Mouse (Mus musculus) neural tube, embryonic 11.5 days (tissue): Measurements from ENCODE around the gene Slc35c2. TPM values are rescaled to one million over a fixed set of nuclear protein-coding genes. Genes with fewer than 3 reads are reported as not detected.

Experiments
- ATAC-seq: fragments of 200-750 bp; cut with Nextera tagmentation; 2 replicates; pipeline ENCODE4 v1.8.0; 2017; ENCODE audit warnings: moderate number of reproducible peaks, mild to moderate bottlenecking, moderate TSS enrichment, moderate library complexity; ENCODE audit not compliant: insufficient read depth, low FRiP score, low TSS enrichment
- DNase-seq: peaks from one replicate; pipeline ENCODE4 v3.0.0-alpha.2; 2015; ENCODE audit warnings: low spot score
- H3K27ac ChIP-seq: fragments of 300-500 bp; sonication (generic); 2 replicates; pipeline ENCODE4 v1.5.1; 2014; ENCODE audit warnings: low read depth, mild to moderate bottlenecking, low read length
- H3K27me3 ChIP-seq: fragments of 300-500 bp; sonication (generic); 2 replicates; pipeline ENCODE4 v1.6.1; 2014; ENCODE audit warnings: mild to moderate bottlenecking, low read length, mixed read lengths; ENCODE audit not compliant: control insufficient read depth, insufficient read depth
- H3K36me3 ChIP-seq: fragments of 300-500 bp; sonication (generic); 2 replicates; pipeline ENCODE4 v1.6.1; 2014; ENCODE audit warnings: mild to moderate bottlenecking, low read length, moderate library complexity, mixed read lengths; ENCODE audit not compliant: control insufficient read depth, insufficient read depth
- H3K4me1 ChIP-seq: fragments of 300-500 bp; sonication (generic); 2 replicates; pipeline ENCODE4 v1.6.1; 2014; ENCODE audit warnings: low read length, mixed read lengths; ENCODE audit not compliant: control insufficient read depth, insufficient read depth
- H3K4me2 ChIP-seq: fragments of 300-500 bp; sonication (generic); 2 replicates; pipeline ENCODE4 v1.6.1; 2014; ENCODE audit warnings: low read depth, mild to moderate bottlenecking, moderate library complexity
- H3K4me3 ChIP-seq: fragments of 300-500 bp; sonication (generic); 2 replicates; pipeline ENCODE4 v1.5.1; 2014; ENCODE audit warnings: low read depth, low read length
- H3K9ac ChIP-seq: fragments of 300-500 bp; sonication (generic); 2 replicates; pipeline ENCODE4 v1.6.1; 2014; ENCODE audit warnings: mild to moderate bottlenecking, low read length
- H3K9me3 ChIP-seq: fragments of 300-500 bp; sonication (generic); 2 replicates; pipeline ENCODE4 v1.6.1; 2016; ENCODE audit warnings: low read length; ENCODE audit not compliant: control insufficient read depth
- WGBS: fragments of 180-500 bp; shearing (Covaris S2); extraction: QIAGEN DNeasy Blood & Tissue Kit; methylation state at CpG from one replicate; pipeline ENCODE4 v1.1.7; 2014; 5-methylcytosine and 5-hydroxymethylcytosine counted together
- polyA plus RNA-seq: library from polyadenylated mRNA; unstranded; fragments of >200 nt; fragmentation: Nextera tagmentation; extraction: Ambion mirVana; gene quantifications from 2 replicates; pipeline ENCODE4 v1.2.1, GENCODE M21; 2014

Slc35c2 gene
- polyA plus RNA-seq, 1 experiment from 2014 or later = 48.2 TPM

DNA sequence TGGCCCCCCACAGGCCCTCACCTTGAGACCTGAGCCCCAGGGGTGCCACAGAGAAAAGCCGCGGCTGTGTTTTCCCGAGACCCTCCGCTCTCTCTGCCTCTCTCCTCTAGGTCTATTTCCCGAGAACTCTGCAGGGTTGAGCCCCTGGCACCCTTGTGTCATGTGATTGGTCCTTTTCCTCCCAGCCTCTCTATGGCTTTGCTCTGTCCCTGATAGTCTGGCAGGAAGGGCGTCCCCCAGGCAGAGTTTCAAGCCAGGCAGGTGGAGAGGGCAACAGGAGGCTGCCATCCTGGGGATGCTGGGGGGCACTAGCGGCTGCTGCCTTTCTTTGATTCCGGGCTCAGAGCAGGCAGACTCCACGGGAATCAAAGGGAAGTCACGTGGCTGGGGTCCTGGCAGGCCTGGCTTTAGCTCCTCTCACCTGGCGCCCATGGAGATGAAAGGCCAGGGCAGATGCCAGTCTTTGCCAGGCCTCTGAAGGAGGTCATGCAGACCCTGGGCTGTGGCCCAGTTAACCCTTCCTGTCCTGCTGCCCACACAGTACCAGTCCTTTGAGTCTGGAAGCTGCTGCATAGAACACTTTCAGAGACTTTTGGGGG lies 44.4 kb downstream of the Slc35c2 start:
- Histone ChIP-seq H3K4me3 (no peak overlapping the region), H3K9me3 (no peaks in the 10 kb centered on the region), H3K27me3 (peaks cover 77% of the 10 kb centered on the region), H3K4me1 (peaks cover 12% of the 10 kb centered on the region), H3K27ac (no peak overlapping the region), H3K36me3 (no peaks in the 10 kb centered on the region), H3K9ac (no peak overlapping the region), H3K4me2 (no peak overlapping the region)
- DNase-seq (no peak), ATAC-seq (no peak; the same call in 1 of the 2 replicates)
- WGBS = 2% methylated on average over 11 of the region's 11 CpGs

DNA sequence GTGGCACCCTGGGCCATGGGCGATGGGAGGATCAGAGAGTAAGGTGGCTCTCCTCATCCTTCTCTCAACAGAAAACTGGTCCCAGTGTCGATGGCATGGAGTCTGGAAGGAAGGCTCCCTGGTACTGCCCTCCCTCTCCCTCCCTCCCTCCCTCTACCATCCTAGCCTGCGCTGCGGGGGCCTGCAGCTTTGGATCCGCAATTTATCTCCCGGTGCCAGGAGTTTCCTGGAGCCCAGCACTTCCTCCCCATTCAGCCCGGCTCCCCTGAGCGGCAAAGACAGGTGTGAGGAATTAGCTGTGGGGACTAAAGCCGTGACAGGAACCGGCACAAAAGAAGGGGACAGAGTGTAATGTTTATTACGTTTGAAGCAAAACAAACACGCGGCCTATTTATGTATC lies 45.1 kb downstream of the Slc35c2 start:
- ATAC-seq = no peak
- no peak overlapping the region for H3K27ac ChIP-seq
- H3K27me3 ChIP-seq = peaks cover 80% of the 10 kb centered on the region
- WGBS = 0% methylated on average over 13 of the region's 13 CpGs
- H3K4me2 ChIP-seq = no peak overlapping the region; the same call in 1 of the 2 replicates
- H3K36me3 ChIP-seq = no peaks in the 10 kb centered on the region
- no peak overlapping the region for H3K4me3 ChIP-seq
- H3K4me1 ChIP-seq = peaks cover 12% of the 10 kb centered on the region
- no peak for DNase-seq
- H3K9ac ChIP-seq = no peak overlapping the region
- no peaks in the 10 kb centered on the region for H3K9me3 ChIP-seq

DNA sequence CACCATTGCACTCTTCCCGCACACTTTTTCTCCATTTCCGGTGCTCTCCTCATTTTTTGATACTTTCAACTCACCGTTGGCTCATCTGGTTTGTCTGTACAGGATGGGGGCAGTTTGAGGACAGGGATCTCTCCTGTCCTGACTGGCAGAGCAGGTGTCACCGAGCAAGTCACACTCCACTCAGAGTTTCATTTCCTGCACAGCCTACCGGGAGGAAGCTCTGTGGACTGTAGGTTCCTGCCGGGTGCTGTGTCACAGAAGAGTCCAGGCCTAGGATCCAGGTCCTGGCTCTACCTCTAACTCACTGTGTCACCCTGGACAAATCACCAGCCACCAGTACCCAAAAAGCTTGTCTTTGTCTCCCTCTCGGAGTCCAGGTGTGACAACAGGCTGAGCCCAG lies 45.9 kb downstream of the Slc35c2 start:
- Histone ChIP-seq H3K27ac (no peak overlapping the region), H3K9ac (no peak overlapping the region), H3K4me2 (no peak overlapping the region), H3K4me1 (peaks cover 12% of the 10 kb centered on the region), H3K36me3 (no peaks in the 10 kb centered on the region), H3K27me3 (peaks cover 80% of the 10 kb centered on the region), H3K9me3 (no peaks in the 10 kb centered on the region), H3K4me3 (no peak overlapping the region)
- DNase-seq (no peak), ATAC-seq (no peak)
- WGBS = 67% methylated on average over 7 of the region's 7 CpGs

DNA sequence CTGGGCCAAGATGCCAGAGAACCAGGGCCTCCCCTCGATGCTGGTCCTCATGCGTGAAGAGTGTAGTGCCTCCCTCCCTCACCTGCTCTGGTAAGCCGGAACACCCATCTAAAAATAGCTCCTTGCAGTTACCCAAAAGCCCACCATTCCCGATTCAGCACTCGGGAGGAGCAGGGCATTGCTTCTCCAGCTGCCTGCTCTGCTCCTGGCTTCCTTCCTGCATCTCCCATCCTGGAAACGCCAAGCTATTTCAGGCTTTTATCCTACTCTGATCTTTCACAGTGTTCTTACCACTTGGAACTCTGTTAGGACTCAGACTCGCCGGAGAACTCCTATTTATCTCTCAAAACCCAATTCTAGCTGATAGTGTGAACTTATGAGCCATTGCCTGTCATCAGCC lies 47.3 kb downstream of the Slc35c2 start:
- ATAC-seq = no peak

DNA sequence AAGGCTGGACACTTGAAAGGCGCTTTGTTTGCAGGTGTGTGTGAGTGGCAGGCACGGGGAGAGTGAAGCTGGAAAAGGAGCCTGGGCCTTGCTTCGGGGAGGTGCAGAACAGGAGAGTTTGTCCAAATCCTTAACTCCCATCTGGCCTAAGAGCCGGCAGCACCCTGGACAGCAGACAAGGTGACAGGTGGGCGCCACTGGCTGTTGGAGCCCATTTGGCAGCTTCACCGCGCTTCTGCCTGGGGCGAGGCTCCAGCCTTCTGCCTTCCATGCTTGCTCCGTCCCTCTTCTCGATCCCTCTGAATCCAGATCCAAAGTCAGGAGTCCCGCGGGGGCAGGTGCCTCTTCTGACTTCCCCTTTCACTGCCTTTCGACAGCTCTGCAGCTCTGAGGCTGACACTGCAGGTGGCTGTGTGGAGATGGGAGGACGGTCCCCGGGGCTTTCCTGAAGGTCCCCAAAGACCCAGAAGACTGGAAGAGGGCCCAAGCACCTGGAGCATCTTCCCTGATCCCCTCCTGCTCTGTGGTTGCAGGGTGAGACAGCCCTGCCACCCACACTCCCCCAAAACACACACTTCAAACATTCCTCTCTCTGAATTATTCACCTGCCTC lies 48.0 kb downstream of the Slc35c2 start:
- no peak overlapping the region for H3K4me2 ChIP-seq
- H3K9me3 ChIP-seq = no peaks in the 10 kb centered on the region
- H3K4me1 ChIP-seq = peaks cover 19% of the 10 kb centered on the region
- H3K27ac ChIP-seq = no peak overlapping the region
- H3K36me3 ChIP-seq = no peaks in the 10 kb centered on the region
- no peak overlapping the region for H3K9ac ChIP-seq
- no peak for DNase-seq
- H3K4me3 ChIP-seq = no peak overlapping the region
- H3K27me3 ChIP-seq = peaks cover 89% of the 10 kb centered on the region
- no peak for ATAC-seq
- 12% methylated on average over 15 of the region's 15 CpGs for WGBS

More for the DNA sequence above, 47.3 kb downstream of the Slc35c2 start:
- 34% methylated on average over 8 of the region's 8 CpGs for WGBS
- H3K27me3 ChIP-seq = peaks cover 86% of the 10 kb centered on the region
- H3K9ac ChIP-seq = no peak overlapping the region
- no peak overlapping the region for H3K27ac ChIP-seq
- H3K4me3 ChIP-seq = no peak overlapping the region
- H3K4me2 ChIP-seq = no peak overlapping the region
- no peaks in the 10 kb centered on the region for H3K36me3 ChIP-seq
- DNase-seq = no peak
- H3K9me3 ChIP-seq = no peaks in the 10 kb centered on the region
- peaks cover 12% of the 10 kb centered on the region for H3K4me1 ChIP-seq

DNA sequence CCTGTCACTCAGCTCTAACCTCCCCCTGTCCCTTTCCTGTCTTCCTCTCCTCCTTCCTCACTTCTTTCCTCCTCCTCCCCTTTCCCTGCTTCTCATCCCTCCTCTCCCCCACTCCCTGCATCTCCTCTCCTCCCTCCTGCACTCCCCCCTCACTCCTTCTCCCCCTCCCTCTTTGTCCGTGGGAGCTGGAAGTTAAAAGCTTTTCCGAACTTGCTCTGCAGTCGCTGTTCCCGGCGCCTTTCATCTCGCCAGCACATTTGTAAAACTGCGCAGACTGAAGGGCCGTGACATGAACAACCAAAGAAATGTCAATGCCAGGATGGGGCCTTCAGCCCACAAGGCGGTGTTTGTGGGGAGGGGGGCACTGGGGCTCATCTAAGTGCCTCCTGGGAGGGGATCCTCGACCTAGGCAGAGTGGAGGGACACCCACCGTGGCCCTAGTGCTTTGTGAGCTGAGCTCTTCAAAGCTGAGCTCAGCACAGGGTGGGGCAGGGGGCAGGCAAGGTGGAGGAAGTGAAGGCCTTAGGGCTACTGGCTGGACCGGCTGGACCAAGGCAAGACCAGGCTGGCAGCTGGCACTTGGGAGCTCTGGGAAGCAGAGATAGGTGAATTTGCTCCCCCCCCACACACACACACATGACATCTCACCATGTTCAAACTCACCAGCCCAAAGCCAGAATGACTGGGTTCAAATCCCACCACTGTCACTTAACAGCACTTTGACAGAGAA lies 49.1 kb downstream of the Slc35c2 start:
- Histone ChIP-seq H3K4me1 (peaks cover 27% of the 10 kb centered on the region), H3K9me3 (no peaks in the 10 kb centered on the region), H3K27ac (no peak overlapping the region), H3K9ac (no peak overlapping the region), H3K27me3 (peaks cover 91% of the 10 kb centered on the region), H3K36me3 (no peaks in the 10 kb centered on the region), H3K4me3 (no peak overlapping the region), H3K4me2 (no peak overlapping the region)
- ATAC-seq = no peak
- no peak for DNase-seq
- WGBS = 5% methylated on average over 12 of the region's 12 CpGs

DNA sequence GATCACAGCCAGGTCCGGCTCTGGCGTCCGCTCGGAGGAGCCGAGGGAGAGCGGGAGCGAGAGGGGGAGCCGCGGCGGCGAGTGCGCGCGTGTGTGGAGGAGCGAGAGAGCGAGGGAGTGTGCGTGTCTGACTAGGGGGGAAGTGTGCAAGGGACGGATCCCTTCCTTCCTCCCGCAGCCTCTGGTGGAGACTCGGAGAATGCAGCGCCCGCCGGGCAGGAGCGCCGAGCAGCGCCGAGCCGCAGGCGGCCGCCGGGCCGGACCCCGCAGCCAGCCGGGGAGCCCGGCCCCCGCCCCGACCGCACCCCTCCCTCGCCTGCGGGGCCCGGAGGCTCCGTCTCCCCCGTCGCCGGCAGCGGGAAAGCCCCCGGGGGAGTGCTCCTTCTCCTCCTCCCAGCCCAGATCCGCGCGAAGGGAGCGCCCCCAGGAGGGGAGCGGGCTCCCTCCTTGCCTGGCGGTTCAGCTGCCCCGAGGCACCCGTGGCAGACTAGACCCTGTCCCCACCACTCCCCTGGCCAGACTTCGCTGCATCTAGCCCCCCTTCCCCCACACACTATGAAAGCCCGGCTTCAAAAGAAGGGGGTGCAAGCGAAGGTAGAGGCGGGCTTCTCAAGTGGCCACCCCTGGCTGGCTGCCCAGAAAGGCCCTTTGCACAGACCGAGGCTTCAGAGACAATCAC lies 52.9 kb downstream of the Slc35c2 start, which contains the start of gene Cdh22:
TSS of gene Cdh22 (minus strand) at position 241 of the 679 bp plus-strand sequence.
- DNase-seq (peak; percentile 83), ATAC-seq (peak; percentile 70)
- H3K9ac ChIP-seq = peak within 1 kb of the TSS; percentile 67
- no peaks in the 10 kb centered on the region for H3K9me3 ChIP-seq
- peak within 1 kb of the TSS; percentile 96 for H3K4me2 ChIP-seq
- H3K27me3 ChIP-seq = peaks cover 92% of the 10 kb centered on the region
- H3K27ac ChIP-seq = 0 out of 2 replicates have a peak within 1 kb of the TSS, but pooled peaks have one; percentile 60
- H3K36me3 ChIP-seq = no peaks in the 10 kb centered on the region
- H3K4me1 ChIP-seq = peaks cover 14% of the 10 kb centered on the region
- peak within 1 kb of the TSS; percentile 57 for H3K4me3 ChIP-seq
- WGBS = under 1% methylated on average over 25 of the region's 60 CpGs

DNA sequence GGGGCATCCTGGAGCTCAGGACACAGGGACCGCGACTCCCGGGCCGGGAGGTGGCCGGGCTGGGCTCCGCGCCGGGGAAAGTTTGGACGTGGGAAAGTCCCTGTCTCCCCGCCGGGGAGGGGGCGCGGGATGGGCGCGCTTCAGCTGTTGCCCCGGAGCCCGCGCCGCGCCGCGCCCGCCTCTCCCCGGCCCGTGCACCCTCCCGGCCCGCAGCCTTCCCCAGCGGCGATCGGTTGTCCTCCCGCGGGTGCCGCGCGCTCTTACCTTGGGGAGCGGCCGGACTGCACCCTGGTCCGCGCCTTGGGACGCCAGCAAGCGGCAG lies 53.4 kb downstream of the Slc35c2 start:
- WGBS = 0% methylated on average over 34 of the region's 41 CpGs
- no peak; the same call in 1 of the 2 replicates for ATAC-seq

More for the DNA sequence above, 53.4 kb downstream of the Slc35c2 start:
- Histone ChIP-seq H3K27me3 (peaks cover 88% of the 10 kb centered on the region), H3K4me3 (peak overlapping the region; percentile 57), H3K4me2 (peak overlapping the region; percentile 96), H3K4me1 (peaks cover 14% of the 10 kb centered on the region), H3K27ac (0 out of 2 replicates have a peak overlapping the region, but pooled peaks have one; percentile 60), H3K9me3 (no peaks in the 10 kb centered on the region), H3K9ac (peak overlapping the region; percentile 67), H3K36me3 (no peaks in the 10 kb centered on the region)
- no peak for DNase-seq
